In the genomic region with DNA sequence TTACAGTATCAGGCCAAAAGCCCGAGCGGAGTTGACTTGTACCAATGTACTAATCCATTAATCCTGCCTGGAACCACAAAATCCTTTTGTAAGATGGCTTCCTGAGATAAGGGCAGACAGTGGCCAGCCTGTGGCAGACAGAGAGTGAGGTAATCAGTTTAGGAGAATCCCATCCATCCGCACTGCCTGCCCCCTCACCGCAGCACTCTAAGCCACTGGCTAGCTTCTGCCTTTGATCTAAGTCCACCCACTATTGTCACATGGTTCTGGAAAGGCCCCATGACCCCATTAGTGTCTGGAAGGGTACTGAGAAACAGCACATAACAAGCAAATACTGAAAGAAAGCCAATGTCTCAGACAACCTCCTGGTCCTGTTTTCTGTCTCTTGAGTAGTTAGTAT, we compare ENCODE assay signal across 17 mouse cellular contexts. TPM values are rescaled to one million over a fixed set of nuclear protein-coding genes. Genes with fewer than 3 reads are reported as not detected.
"Had no signal": no experiment of that assay in that cellular context is flagged by ENCODE, and none has a peak within 500 bp of the region (broad histone marks: within the 10 kb centered on the region; RNA-seq: fewer than 3 reads in every experiment).

No protein-coding gene starts in this region.

- H3K4me1 ChIP-seq: limb, embryonic 15.5 days; liver, embryonic 12.5 days had no signal

- H3K36me3 ChIP-seq: intestine, embryonic 15.5 days; limb, embryonic 15.5 days; liver, embryonic 12.5 days; midbrain, embryonic 10.5 days; neural tube, embryonic 12.5 days had no signal

- H3K27me3 ChIP-seq: intestine, embryonic 15.5 days; limb, embryonic 15.5 days had no signal

- DNase-seq: kidney, adult 18-20 months; kidney, postnatal 25 days; layer of hippocampus, adult 9-11 months; layer of hippocampus, postnatal 36 days; midbrain, embryonic 14.5 days; right cerebral cortex, adult 18-20 months; right cerebral cortex, postnatal 25 days; thymus, adult 18-20 months; thymus, postnatal 14 days had no signal

- H3K27ac ChIP-seq: intestine, embryonic 15.5 days; limb, embryonic 15.5 days; liver, embryonic 12.5 days; neural tube, embryonic 12.5 days had no signal

- H3K9me3 ChIP-seq: intestine, embryonic 15.5 days; limb, embryonic 15.5 days; liver, embryonic 12.5 days; midbrain, embryonic 10.5 days; neural tube, embryonic 12.5 days had no signal

- H3K4me3 ChIP-seq: intestine, embryonic 15.5 days; limb, embryonic 15.5 days; liver, embryonic 12.5 days; midbrain, embryonic 10.5 days; neural tube, embryonic 12.5 days had no signal

RNA-seq across cellular contexts. Expression of a gene that starts 35.6 kb away (rescaled TPM):
- polyA plus RNA-seq: intestine, embryonic 15.5 days; kidney, embryonic 16.5 days; liver, embryonic 12.5 days; liver, embryonic 16.5 days; midbrain, embryonic 10.5 days; midbrain, embryonic 14.5 days; small intestine, adult 2 months had no signal
